ENCODE assay signal across 9 mouse cellular contexts in the genomic region with DNA sequence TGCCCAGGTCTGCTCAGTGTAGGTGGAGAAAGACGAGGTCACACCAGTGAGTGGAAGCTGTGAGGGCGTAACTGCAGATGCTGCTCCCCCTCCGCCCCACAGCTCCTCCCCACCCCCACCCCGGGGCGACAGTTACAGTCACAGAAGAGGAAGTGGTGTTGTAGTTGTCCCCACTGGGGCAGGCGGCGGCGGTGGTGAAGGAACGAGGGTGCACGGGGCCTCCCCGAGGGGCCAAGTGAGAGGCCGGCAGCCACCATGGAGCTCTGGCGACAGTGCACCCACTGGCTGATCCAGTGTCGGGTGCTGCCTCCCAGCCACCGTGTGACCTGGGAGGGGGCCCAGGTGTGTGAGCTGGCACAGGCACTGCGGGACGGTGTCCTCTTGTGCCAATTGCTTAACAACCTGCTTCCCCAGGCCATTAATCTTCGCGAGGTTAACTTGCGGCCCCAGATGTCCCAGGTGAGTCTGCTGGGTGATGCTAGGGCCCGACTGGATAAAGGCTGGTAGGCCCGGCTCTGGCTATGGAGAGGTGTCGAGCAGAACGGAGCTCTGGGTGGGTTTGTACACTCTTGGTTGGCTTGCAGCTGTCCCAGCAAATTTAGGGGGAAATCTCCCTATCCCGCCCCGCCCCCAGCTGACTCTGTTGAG. TPM values are rescaled to one million over a fixed set of nuclear protein-coding genes. Genes with fewer than 3 reads are reported as not detected.
DNase-seq lines count a peak whose midpoint lies in the region; ATAC-seq and TF ChIP-seq lines count a peak whose summit lies in the region.
"Had no signal": no experiment of that assay in that cellular context is flagged by ENCODE, and none has a peak within 500 bp of the region (broad histone marks: within the 10 kb centered on the region; RNA-seq: fewer than 3 reads in every experiment).

A gene (plus strand): TSS at position 158 of the 648 bp plus-strand sequence.

- H3K27ac ChIP-seq in CH12.LX (ENCODE audit: insufficient read depth, low read depth), result peak within 1 kb of the TSS; percentile 99
- H3K27ac ChIP-seq in liver, embryonic 12.5 days, result peak within 1 kb of the TSS; percentile 61; the same call in 1 of the 2 replicates
- H3K27ac ChIP-seq in small intestine, adult 2 months (ENCODE audit: insufficient read depth, low read depth, low read length), result peak within 1 kb of the TSS; percentile 53
- H3K27ac ChIP-seq in forebrain, embryonic 14.5 days (ENCODE audit: low read depth, low read length), result no peak within 1 kb of the TSS
- H3K27ac ChIP-seq: limb, embryonic 15.5 days had no signal

- peaks cover 38 to 71% of the 10 kb centered on the region in 2 experiments for H3K4me1 ChIP-seq in CH12.LX (ENCODE audit: control insufficient read depth in 1 of 2, insufficient read depth in 2 of 2)
- H3K4me1 ChIP-seq in liver, embryonic 12.5 days, result peaks cover 46% of the 10 kb centered on the region
- H3K4me1 ChIP-seq in small intestine, adult 2 months (ENCODE audit: control insufficient read depth, insufficient read depth, insufficient read length, low read length), result peaks cover 5% of the 10 kb centered on the region; the same call in 1 of the 2 replicates
- peaks cover 10% of the 10 kb centered on the region; the same call in 1 of the 2 replicates for H3K4me1 ChIP-seq in forebrain, embryonic 14.5 days (ENCODE audit: control insufficient read depth, insufficient read depth, low read length)

- TF ChIP-seq EP300 in CH12.LX (IDR thresholded peaks at IDR 0.05; ENCODE audit: low read length), result peak; percentile 69

- in situ Hi-C loops in CH12.LX (cut with MboI; ENCODE audit: low pct_ligation_motif_present, low pct_unique_long_range_greater_than_20kb, low sequenced_read_pairs), result no loop called here

- TF ChIP-seq RAD21 in CH12.LX (IDR thresholded peaks at IDR 0.05; ENCODE audit: low read depth, low read length), result no peak; the same call in 1 of the 2 replicates

- no peak for TF ChIP-seq CTCF in CH12.LX (conservative IDR thresholded peaks at IDR 0.05 in 1 of 2, IDR thresholded peaks at IDR 0.05 in 1 of 2; ENCODE audit: low read depth in 2 of 2, low read length in 2 of 2)
- no peak for TF ChIP-seq CTCF in small intestine, adult 2 months (IDR thresholded peaks at IDR 0.05; ENCODE audit: extremely low read depth, insufficient read length, insufficient replicate concordance, low read depth, low read length)

- peak within 1 kb of the TSS; percentile 76 for H3K4me2 ChIP-seq in CH12.LX (ENCODE audit: insufficient read depth, low read depth, poor library complexity, severe bottlenecking)
- peak within 1 kb of the TSS; percentile 67 for H3K4me2 ChIP-seq in liver, embryonic 12.5 days
- H3K4me2 ChIP-seq in forebrain, embryonic 14.5 days (ENCODE audit: low read length), result no peak within 1 kb of the TSS
- H3K4me2 ChIP-seq: limb, embryonic 15.5 days had no signal

- TF ChIP-seq POLR2A in CH12.LX (IDR thresholded peaks at IDR 0.05; ENCODE audit: low read depth, low read length), result peak; percentile 81
- TF ChIP-seq POLR2A in small intestine, adult 2 months (IDR thresholded peaks at IDR 0.05; ENCODE audit: low read depth, low read length), result peak; percentile 42; the same call in 1 of the 2 replicates

- H3K79me2 ChIP-seq in CH12.LX (replicated peaks; ENCODE audit: control insufficient read depth, extremely low read depth, insufficient read depth, poor library complexity, severe bottlenecking), result peaks cover 41% of the 10 kb centered on the region

- peak; percentile 38 for ATAC-seq in liver, embryonic 12.5 days
- no peak for ATAC-seq in forebrain, embryonic 14.5 days

- dilution Hi-C loops in CH12.LX (cut with MboI; ENCODE audit: extremely low pct_ligation_motif_present, extremely low pct_unique_long_range_greater_than_20kb, low sequenced_read_pairs), result no loop called here

- peaks cover 9 to 27% of the 10 kb centered on the region in 2 experiments for H3K36me3 ChIP-seq in CH12.LX (replicated peaks in 1 of 2; ENCODE audit: control insufficient read depth in 1 of 2, insufficient read depth in 1 of 2, low read length in 1 of 2)
- no peaks in the 10 kb centered on the region for H3K36me3 ChIP-seq in liver, embryonic 12.5 days
- H3K36me3 ChIP-seq in small intestine, adult 2 months (ENCODE audit: control insufficient read depth, insufficient read depth, low read length), result no peaks in the 10 kb centered on the region
- no peaks in the 10 kb centered on the region for H3K36me3 ChIP-seq in forebrain, embryonic 14.5 days (ENCODE audit: control insufficient read depth, insufficient read depth, low read length)
- H3K36me3 ChIP-seq: limb, embryonic 15.5 days had no signal

- H3K9me3 ChIP-seq in CH12.LX (replicated peaks; ENCODE audit: low read length), result no peaks in the 10 kb centered on the region
- no peaks in the 10 kb centered on the region for H3K9me3 ChIP-seq in liver, embryonic 12.5 days (replicated peaks)
- no peaks in the 10 kb centered on the region for H3K9me3 ChIP-seq in forebrain, embryonic 14.5 days (replicated peaks; ENCODE audit: control insufficient read depth, low read length)
- H3K9me3 ChIP-seq: limb, embryonic 15.5 days had no signal

- H3K9ac ChIP-seq in CH12.LX (ENCODE audit: insufficient read depth, low read depth), result peak within 1 kb of the TSS; percentile 96
- peak within 1 kb of the TSS; percentile 61 for H3K9ac ChIP-seq in liver, embryonic 12.5 days
- H3K9ac ChIP-seq in forebrain, embryonic 14.5 days (ENCODE audit: low read length), result no peak within 1 kb of the TSS
- H3K9ac ChIP-seq: limb, embryonic 15.5 days had no signal

- peaks cover 3% of the 10 kb centered on the region for H3K27me3 ChIP-seq in CH12.LX (replicated peaks)
- H3K27me3 ChIP-seq in liver, embryonic 12.5 days (replicated peaks), result peaks cover 29% of the 10 kb centered on the region
- H3K27me3 ChIP-seq in small intestine, adult 2 months (ENCODE audit: control insufficient read depth, insufficient read depth, low read length), result no peaks in the 10 kb centered on the region
- peaks cover 18% of the 10 kb centered on the region for H3K27me3 ChIP-seq in forebrain, embryonic 14.5 days (replicated peaks; ENCODE audit: control insufficient read depth, insufficient read depth, low read length)

- peak; percentile 44 for DNase-seq in cerebellum, adult 9-11 months
- no peak for DNase-seq in cerebellum, postnatal 14 days
- peak; percentile 93 for DNase-seq in CH12.LX (ENCODE audit: extremely low read depth)
- DNase-seq in retina, embryonic 14.5 days (ENCODE audit: low spot score), result no peak
- DNase-seq in layer of hippocampus, postnatal 25 days (ENCODE audit: extremely low spot score in 1 of 2, low spot score in 1 of 2), result no peak
- DNase-seq in forebrain, embryonic 14.5 days (ENCODE audit: low spot score), result no peak

- peak within 1 kb of the TSS; percentile 40 to 89 (median 83) for H3K4me3 ChIP-seq in CH12.LX (replicated peaks in 1 of 3; ENCODE audit: low read depth in 2 of 3, low read length in 2 of 3, poor library complexity in 1 of 3)
- peak within 1 kb of the TSS; percentile 51 for H3K4me3 ChIP-seq in liver, embryonic 12.5 days
- peak within 1 kb of the TSS; percentile 62 for H3K4me3 ChIP-seq in small intestine, adult 2 months (ENCODE audit: low read depth, low read length)
- H3K4me3 ChIP-seq in forebrain, embryonic 14.5 days (ENCODE audit: low read depth, low read length), result no peak within 1 kb of the TSS
- H3K4me3 ChIP-seq: limb, embryonic 15.5 days had no signal

- WGBS in liver, embryonic 12.5 days (ENCODE audit: insufficient replicate concordance), result 14% methylated on average over 26 of the region's 26 CpGs
- 20% methylated on average over 26 of the region's 26 CpGs for WGBS in small intestine, adult 2 months
- WGBS in forebrain, embryonic 14.5 days, result 73% methylated on average over 26 of the region's 26 CpGs

TF ChIP-seq in CH12.LX, 34 proteins besides CTCF, POLR2A, EP300 and RAD21 (continues in another document):
- TF ChIP-seq RCOR1 (conservative IDR thresholded peaks at IDR 0.05; ENCODE audit: low read depth, low read length) (no peak), USF1 (IDR thresholded peaks at IDR 0.05; ENCODE audit: low read depth, low read length) (no peak), HCFC1 (IDR thresholded peaks at IDR 0.05; ENCODE audit: low read depth, low read length) (0 out of 2 replicates have a peak, but pooled peaks have one; percentile 19), MYC (IDR thresholded peaks at IDR 0.05; ENCODE audit: low read depth, low read length) (no peak), MAFK (IDR thresholded peaks at IDR 0.05; ENCODE audit: insufficient replicate concordance, low read length) (no peak), JUND (conservative IDR thresholded peaks at IDR 0.05; ENCODE audit: low read depth, low read length) (no peak), MXI1 (IDR thresholded peaks at IDR 0.05; ENCODE audit: low read depth, low read length) (peak; percentile 55; the same call in 1 of the 2 replicates), NELFE (IDR thresholded peaks at IDR 0.05; ENCODE audit: low read depth, low read length) (peak; percentile 50; the same call in 1 of the 2 replicates), POLR2AphosphoS2 (IDR thresholded peaks at IDR 0.05; ENCODE audit: low read depth, low read length) (no peak), MEF2A (IDR thresholded peaks at IDR 0.05; ENCODE audit: borderline replicate concordance, low read depth, low read length) (peak; percentile 55; the same call in 1 of the 2 replicates), E2F4 (IDR thresholded peaks at IDR 0.05; ENCODE audit: insufficient replicate concordance, low read depth, low read length) (no peak), MAZ (IDR thresholded peaks at IDR 0.05; ENCODE audit: low read depth, low read length) (peak; percentile 77), IRF4 (IDR thresholded peaks at IDR 0.05; ENCODE audit: low read depth, low read length) (peak; percentile 74), CHD2 (IDR thresholded peaks at IDR 0.05; ENCODE audit: low read length) (peak; percentile 93), ZKSCAN1 (IDR thresholded peaks at IDR 0.05; ENCODE audit: borderline replicate concordance, low read depth, low read length) (no peak), ZMIZ1 (IDR thresholded peaks at IDR 0.05; ENCODE audit: low read depth, low read length) (peak; percentile 78), NRF1 (IDR thresholded peaks at IDR 0.05; ENCODE audit: low read depth, low read length) (0 out of 2 replicates have a peak, but pooled peaks have one; percentile 39), KAT2A (IDR thresholded peaks at IDR 0.05; ENCODE audit: insufficient replicate concordance, low read length) (no peak), TCF12 (IDR thresholded peaks at IDR 0.05; ENCODE audit: low read depth, low read length) (peak; percentile 83)

RNA-seq across cellular contexts. Expression of the gene that starts here (rescaled TPM):
- total RNA-seq in CH12.LX (2012; rRNA removed) (84.3 and 108 TPM in 2 replicates), CH12.LX (2014; rRNA removed) (60.3 and 66.7 TPM in 2 replicates)
- polyA plus RNA-seq in CH12.LX (2012; ENCODE audit: insufficient read length, low read depth), result 90.9 and 99.8 TPM in 2 replicates
- 14.2 and 14.3 TPM in 2 replicates for polyA plus RNA-seq in liver, embryonic 12.5 days (2016; fragmentation: Nextera tagmentation; extraction: Ambion mirVana)
- polyA plus RNA-seq in small intestine, adult 2 months (2012; rRNA removed), result 3.5 and 6.1 TPM in 2 replicates
- 1 to 10 TPM; 3.3 to 3.5 TPM for total RNA-seq in layer of hippocampus, postnatal 25 days (2021)
- 0.95 and 1.2 TPM in 2 replicates for polyA plus RNA-seq in forebrain, embryonic 14.5 days (2014; fragmentation: Nextera tagmentation; extraction: Ambion mirVana)

Comparison
In these comparisons a context has a peak if more than half of its experiments do, and no peak if none do; other contexts are left out.
1. RNA of the gene that starts here (total RNA-seq): 60.3 to 108 TPM in CH12.LX; 3.3 to 3.5 TPM in layer of hippocampus, postnatal 25 days; every median in the first group is over 10 times any median in the second.
2. DNase-seq: peak in cerebellum, adult 9-11 months (single experiment) and CH12.LX (single experiment); none in cerebellum, postnatal 14 days (0 of 2), retina, embryonic 14.5 days (single experiment), layer of hippocampus, postnatal 25 days (0 of 2) and forebrain, embryonic 14.5 days (single experiment).